Mouse (Mus musculus) G1E (cell line): ENCODE data around the gene Lzts2.

Experiments used
- CTCF ChIP-seq: IDR thresholded peaks from 2 replicates; pipeline ENCODE4 v1.5.1; 2012; ENCODE audit warnings: low read depth, low read length, inconsistent platforms, mixed read lengths
- GATA1 ChIP-seq: IDR thresholded peaks from 2 replicates; pipeline ENCODE4 v1.6.1; 2012; ENCODE audit warnings: borderline replicate concordance, low read length, inconsistent platforms, mixed read lengths
- GATA2 ChIP-seq: IDR thresholded peaks from 2 replicates; pipeline ENCODE4 v1.6.1; 2012; ENCODE audit warnings: low read depth, low read length, inconsistent platforms, borderline replicate concordance
- POLR2AphosphoS5 ChIP-seq: IDR thresholded peaks from 2 replicates; pipeline ENCODE4 v1.6.1; 2012; ENCODE audit warnings: low read depth, low read length, inconsistent platforms; ENCODE audit not compliant: insufficient replicate concordance
- TAL1 ChIP-seq: conservative IDR thresholded peaks from 2 replicates; pipeline ENCODE4 v1.6.1; 2012; ENCODE audit warnings: low read depth, low read length, inconsistent platforms, mixed read lengths

DNA sequence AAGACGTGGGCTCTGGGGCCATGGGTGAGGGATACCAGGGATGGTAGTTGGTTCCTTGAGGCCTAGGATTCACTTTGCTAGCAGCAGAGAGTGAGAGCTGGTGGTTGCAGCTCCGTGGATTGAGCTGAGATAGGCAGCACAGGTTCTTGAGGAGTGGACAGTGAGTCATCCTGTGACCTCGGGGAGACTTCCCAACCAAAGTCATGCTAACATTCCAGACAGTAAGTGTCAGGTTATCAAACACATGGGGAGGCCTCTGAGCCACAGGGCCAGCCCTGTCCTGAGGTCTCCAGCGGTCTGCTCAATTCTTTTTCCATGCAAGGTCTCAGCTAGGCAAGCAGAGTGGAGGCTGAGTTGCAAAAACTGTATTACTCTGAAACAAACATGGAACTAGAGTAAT, 3.6 kb upstream of the Lzts2 start:
- TF ChIP-seq TAL1, result no peak
- TF ChIP-seq CTCF, result no peak
- no peak for TF ChIP-seq POLR2AphosphoS5
- TF ChIP-seq GATA2, result no peak
- no peak for TF ChIP-seq GATA1
